In genomic region chr4:118272258-118272657, GRCm38 (mm10) we compare ENCODE assay signal across 8 mouse cellular contexts. TPM values are rescaled to one million over a fixed set of nuclear protein-coding genes. Genes with fewer than 3 reads are reported as not detected.
A peak's percentile ranks its signal among the peaks of the same experiment; 100 is the strongest.
DNase-seq lines count a peak whose midpoint lies in the region; ATAC-seq and TF ChIP-seq lines count a peak whose summit lies in the region.

No protein-coding gene starts in this region.

- DNase-seq in cerebellum, adult 11-12 months: peak; percentile 63
- DNase-seq in cerebellum, postnatal 4 days (ENCODE audit: low spot score in 2 of 2): no peak
- DNase-seq in cerebellum, adult 2 months: peak; percentile 58 to 73
- DNase-seq in heart, postnatal 14 days: peak; percentile 68 to 70
- DNase-seq in urinary bladder, postnatal 10 days (ENCODE audit: low spot score): peak; percentile 35
- no peak for DNase-seq in thymus, postnatal 14 days
- DNase-seq in right cerebral cortex, postnatal 36 days (ENCODE audit: low spot score in 2 of 2): no peak

- TF ChIP-seq POLR2A in cerebellum, adult 2 months (IDR thresholded peaks at IDR 0.05; ENCODE audit: borderline replicate concordance, insufficient read depth, low read length): no peak

- H3K27ac ChIP-seq in cerebellum, adult 2 months (ENCODE audit: insufficient read depth, low read length): no peak overlapping the region
- H3K27ac ChIP-seq in limb, embryonic 13.5 days: peak overlapping the region; percentile 55; the same call in 1 of the 2 replicates

- ATAC-seq in limb, embryonic 13.5 days (ENCODE audit: low FRiP score, low read depth): no peak

- H3K9ac ChIP-seq in limb, embryonic 13.5 days: no peak overlapping the region

- H3K4me3 ChIP-seq in cerebellum, adult 2 months (replicated peaks; ENCODE audit: insufficient read depth, low read depth, low read length): no peak overlapping the region
- no peak overlapping the region for H3K4me3 ChIP-seq in limb, embryonic 13.5 days

- no peaks in the 10 kb centered on the region for H3K9me3 ChIP-seq in limb, embryonic 13.5 days

- peaks cover 22% of the 10 kb centered on the region for H3K4me1 ChIP-seq in cerebellum, adult 2 months (ENCODE audit: control insufficient read depth, insufficient read depth, low read length)
- H3K4me1 ChIP-seq in limb, embryonic 13.5 days: peaks cover 51% of the 10 kb centered on the region

- no peak overlapping the region for H3K4me2 ChIP-seq in limb, embryonic 13.5 days (replicated peaks)

- TF ChIP-seq CTCF in cerebellum, adult 2 months (IDR thresholded peaks at IDR 0.05; ENCODE audit: borderline replicate concordance, insufficient read depth, low read depth, low read length): no peak

- intact Hi-C loops in heart, postnatal 14 days (cut with DNase I): no loop called here

- H3K36me3 ChIP-seq in limb, embryonic 13.5 days: peaks cover 96% of the 10 kb centered on the region

- WGBS in cerebellum, adult 2 months: 20% methylated on average over 5 of the region's 5 CpGs
- 66% methylated on average over 5 of the region's 5 CpGs for WGBS in limb, embryonic 13.5 days

- no peaks in the 10 kb centered on the region for H3K27me3 ChIP-seq in cerebellum, adult 2 months (ENCODE audit: control insufficient read depth, insufficient read depth, low read length)
- no peaks in the 10 kb centered on the region for H3K27me3 ChIP-seq in limb, embryonic 13.5 days

RNA-seq across cellular contexts. Expression of gene Ptprf, which starts 18.9 kb away (rescaled TPM):
- 24.5 and 26.9 TPM in 2 replicates for polyA plus RNA-seq in cerebellum, adult 2 months (2012; rRNA removed)
- 10 to 100 TPM; 13.0 to 16.4 TPM for total RNA-seq in heart, postnatal 14 days (2021)
- polyA plus RNA-seq in limb, embryonic 13.5 days (2015; fragmentation: Nextera tagmentation; extraction: Ambion mirVana): 51.1 and 58.1 TPM in 2 replicates

Comparison
In these comparisons a context has a peak if more than half of its experiments do, and no peak if none do; other contexts are left out.
1. DNase-seq: peak in cerebellum, adult 11-12 months (single experiment), cerebellum, adult 2 months (2 of 2), heart, postnatal 14 days (2 of 2) and urinary bladder, postnatal 10 days (single experiment); none in cerebellum, postnatal 4 days (0 of 2), thymus, postnatal 14 days (single experiment) and right cerebral cortex, postnatal 36 days (0 of 2).